Mouse (Mus musculus): ENCODE results near the gene Cyp4f15.

DNA sequence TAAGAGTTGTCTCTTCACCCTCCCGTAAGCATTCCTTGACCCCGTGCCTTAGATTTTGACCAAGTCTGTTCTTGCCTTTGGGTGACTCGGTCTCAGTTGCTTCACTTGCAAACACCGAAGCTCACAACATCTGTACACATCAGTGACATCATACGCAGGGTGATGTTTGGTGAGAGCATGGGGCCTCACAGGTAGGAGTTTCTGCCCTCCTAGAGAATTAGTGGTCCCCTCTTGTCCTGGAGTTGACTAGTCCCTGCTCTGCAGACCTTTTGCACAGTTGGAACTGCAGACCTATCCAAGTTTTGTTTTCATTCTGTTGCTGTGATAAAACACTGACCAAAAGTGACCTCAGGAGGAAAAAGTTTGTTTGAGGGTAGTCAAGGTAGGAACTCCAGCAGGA, 1.3 kb downstream of the Cyp4f15 start:
- TF ChIP-seq CTCF (IDR thresholded peaks at IDR 0.05; ENCODE audit: control insufficient read depth, insufficient read depth, low read length) = no peak
- no peak for TF ChIP-seq POLR2A (IDR thresholded peaks at IDR 0.05; ENCODE audit: borderline replicate concordance, control insufficient read depth, low read depth, low read length)
